Mouse (Mus musculus): Measurements from ENCODE around the gene Ppfibp1. TPM values are rescaled to one million over a fixed set of nuclear protein-coding genes. Genes with fewer than 3 reads are reported as not detected.
A peak's percentile ranks its signal among the peaks of the same experiment; 100 is the strongest.

The Ppfibp1 gene
- polyA plus RNA-seq, 1 experiment from 2014 or later, result 37.0 TPM

DNA sequence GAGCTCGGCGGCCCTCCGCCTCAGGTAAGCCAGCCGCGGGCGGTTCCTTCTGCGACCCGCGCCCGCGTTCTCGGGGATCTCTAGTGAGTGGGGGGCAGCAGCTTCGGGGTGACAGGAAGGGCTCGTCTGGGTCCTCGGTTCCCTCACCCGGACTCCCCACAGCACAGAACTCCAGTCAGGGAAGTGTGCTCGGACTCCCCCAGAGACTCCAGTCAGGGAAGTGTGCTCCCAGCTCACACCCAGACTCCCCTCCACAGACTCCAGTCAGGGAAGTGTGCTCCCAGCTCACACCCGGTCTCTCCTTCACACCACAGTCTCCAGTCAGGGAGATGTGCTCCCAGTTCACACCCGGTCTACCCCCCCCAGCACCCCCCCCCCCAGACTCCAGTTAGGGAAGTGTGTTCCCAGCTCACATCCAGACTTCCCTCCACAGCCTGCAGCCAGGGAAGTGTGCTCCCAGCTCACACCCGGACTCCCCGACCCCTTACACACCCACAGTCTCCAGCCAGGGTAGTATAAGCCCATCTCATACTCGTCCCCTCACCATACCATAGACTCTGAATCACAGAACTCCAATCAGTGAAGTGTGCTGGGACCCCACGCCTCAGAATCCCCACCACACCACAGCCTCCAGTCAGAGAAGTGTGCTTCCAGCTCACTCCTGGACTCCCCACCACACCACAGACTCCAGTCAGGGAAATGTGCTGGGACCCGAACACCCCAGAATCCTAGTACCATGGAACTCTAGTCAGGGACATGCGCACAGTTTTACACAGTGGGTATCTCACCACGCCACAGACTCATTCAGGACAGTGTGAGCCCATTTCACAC lies 588 bp downstream of the Ppfibp1 start:
- Histone ChIP-seq H3K9me3 (replicated peaks) (no peaks in the 10 kb centered on the region), H3K4me3 (peak overlapping the region; percentile 81), H3K27me3 (ENCODE audit: low read depth, poor library complexity, severe bottlenecking) (no peaks in the 10 kb centered on the region), H3K36me3 (no peaks in the 10 kb centered on the region), H3K27ac (peak overlapping the region; percentile 93), H3K4me1 (peaks cover 49% of the 10 kb centered on the region)
- DNase-seq (ENCODE audit: low spot score), result no peak
- WGBS, result 7% methylated on average over 26 of the region's 26 CpGs

- H3K27ac ChIP-seq, result peak overlapping the region; percentile 58; the same call in 1 of the 2 replicates
Observed at GRCm38 (mm10) chr6:146890215-146890614, 1.9 kb downstream of the Ppfibp1 start.

GRCm38 (mm10) chr6:146890633-146891032 lies 2.3 kb downstream of the Ppfibp1 start:
- Histone ChIP-seq H3K27me3 (ENCODE audit: low read depth, poor library complexity, severe bottlenecking) (no peaks in the 10 kb centered on the region), H3K9me3 (replicated peaks) (no peaks in the 10 kb centered on the region), H3K36me3 (no peaks in the 10 kb centered on the region), H3K27ac (peak overlapping the region; percentile 58), H3K4me1 (peaks cover 37% of the 10 kb centered on the region), H3K4me3 (peak overlapping the region; percentile 6; the same call in 1 of the 2 replicates)
- no peak for DNase-seq (ENCODE audit: low spot score)

More at GRCm38 (mm10) chr6:146890215-146890614, 1.9 kb downstream of the Ppfibp1 start:
- WGBS, result 78% methylated on average over 2 of the region's 2 CpGs
- Histone ChIP-seq H3K4me1 (peaks cover 41% of the 10 kb centered on the region), H3K4me3 (peak overlapping the region; percentile 6; the same call in 1 of the 2 replicates), H3K36me3 (no peaks in the 10 kb centered on the region), H3K27me3 (ENCODE audit: low read depth, poor library complexity, severe bottlenecking) (no peaks in the 10 kb centered on the region), H3K9me3 (replicated peaks) (no peaks in the 10 kb centered on the region)
- no peak for DNase-seq (ENCODE audit: low spot score)

DNA sequence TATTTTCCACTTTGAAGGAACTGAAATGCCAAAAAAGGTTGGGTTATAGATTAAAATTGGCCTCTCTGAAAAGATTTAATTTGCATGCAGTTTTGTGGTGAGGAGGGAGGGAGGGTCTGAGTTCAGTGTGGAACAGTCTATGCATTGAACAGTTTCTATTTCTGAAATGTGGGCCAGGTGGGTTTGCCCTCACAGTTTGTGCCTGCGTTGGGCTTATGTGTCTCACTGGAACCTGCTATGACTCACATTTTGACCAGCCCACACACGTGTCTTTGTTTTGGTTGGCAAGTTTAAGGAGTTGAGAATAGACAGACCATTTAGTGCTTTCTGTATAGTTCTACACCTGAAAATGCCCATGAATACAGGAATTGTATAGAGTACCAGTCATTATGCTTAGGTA lies 5.6 kb downstream of the Ppfibp1 start:
- no peak for DNase-seq (ENCODE audit: low spot score)
- Histone ChIP-seq H3K4me1 (peaks cover 19% of the 10 kb centered on the region), H3K27me3 (ENCODE audit: low read depth, poor library complexity, severe bottlenecking) (no peaks in the 10 kb centered on the region), H3K9me3 (replicated peaks) (no peaks in the 10 kb centered on the region), H3K36me3 (no peaks in the 10 kb centered on the region), H3K27ac (no peak overlapping the region), H3K4me3 (no peak overlapping the region)
- 80% methylated on average over 2 of the region's 2 CpGs for WGBS

DNA sequence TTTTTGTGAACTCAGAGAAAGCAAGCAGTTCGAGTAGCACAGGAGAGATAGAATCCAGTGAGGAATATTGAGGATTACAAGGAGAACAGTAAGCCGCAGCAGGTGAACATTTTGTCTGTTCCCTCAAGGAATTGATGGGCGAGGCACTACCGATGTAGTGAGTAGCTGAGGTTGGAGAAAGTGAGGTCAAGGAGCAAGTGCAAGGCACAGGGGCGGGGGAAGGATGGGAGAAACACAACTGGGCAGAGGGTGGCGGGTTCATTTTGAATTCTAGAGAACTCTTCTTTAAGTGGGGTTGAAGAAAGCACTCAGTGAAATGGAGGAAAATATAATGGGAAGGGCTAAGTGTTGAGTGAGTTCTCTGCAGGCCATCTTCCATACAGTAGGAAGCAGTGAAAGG lies 10.4 kb downstream of the Ppfibp1 start:
- Histone ChIP-seq H3K27me3 (ENCODE audit: low read depth, poor library complexity, severe bottlenecking) (no peaks in the 10 kb centered on the region), H3K4me3 (no peak overlapping the region), H3K9me3 (replicated peaks) (no peaks in the 10 kb centered on the region), H3K36me3 (0 out of 2 replicates have a peak, but pooled peaks cover 2% of the 10 kb centered on the region), H3K27ac (no peak overlapping the region), H3K4me1 (no peaks in the 10 kb centered on the region)
- DNase-seq (ENCODE audit: low spot score), result no peak
- WGBS, result 87% methylated on average over 6 of the region's 6 CpGs

- WGBS, result 93% methylated on average over 2 of the region's 2 CpGs
Observed at GRCm38 (mm10) chr6:146899647-146900046, 11.4 kb downstream of the Ppfibp1 start.

DNA sequence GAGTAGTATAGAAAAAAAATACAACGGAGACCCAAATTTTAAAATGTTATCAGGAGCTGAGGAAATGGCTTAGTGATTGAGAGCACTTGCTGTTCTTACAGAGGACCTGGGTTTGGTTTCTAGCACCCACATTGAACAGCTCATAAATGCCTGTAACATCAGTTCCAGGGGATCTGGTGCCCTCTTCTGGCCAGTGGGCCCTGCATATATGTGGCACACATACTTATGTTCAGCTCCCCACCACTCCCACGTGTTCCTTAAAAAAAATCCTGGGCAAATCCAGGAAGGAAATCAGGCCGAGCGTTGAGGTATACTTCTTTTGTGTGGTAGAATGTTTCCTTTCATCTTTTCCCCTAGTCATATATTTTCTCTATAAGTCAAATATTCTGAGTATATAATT lies 13.6 kb downstream of the Ppfibp1 start:
- H3K4me1 ChIP-seq, result peaks cover 3% of the 10 kb centered on the region; the same call in 1 of the 2 replicates
- 97% methylated on average over 4 of the region's 4 CpGs for WGBS
- no peak for DNase-seq (ENCODE audit: low spot score)
- 0 out of 2 replicates have a peak, but pooled peaks cover 2% of the 10 kb centered on the region for H3K36me3 ChIP-seq
- H3K9me3 ChIP-seq (replicated peaks), result no peaks in the 10 kb centered on the region
- no peak overlapping the region for H3K27ac ChIP-seq
- H3K27me3 ChIP-seq (ENCODE audit: low read depth, poor library complexity, severe bottlenecking), result no peaks in the 10 kb centered on the region
- no peak overlapping the region for H3K4me3 ChIP-seq

More at GRCm38 (mm10) chr6:146899647-146900046, 11.4 kb downstream of the Ppfibp1 start:
- H3K27ac ChIP-seq, result no peak overlapping the region
- no peak overlapping the region for H3K4me3 ChIP-seq
- H3K36me3 ChIP-seq, result 0 out of 2 replicates have a peak, but pooled peaks cover 2% of the 10 kb centered on the region
- H3K27me3 ChIP-seq (ENCODE audit: low read depth, poor library complexity, severe bottlenecking), result no peaks in the 10 kb centered on the region
- no peak for DNase-seq (ENCODE audit: low spot score)
- H3K4me1 ChIP-seq, result no peaks in the 10 kb centered on the region
- no peaks in the 10 kb centered on the region for H3K9me3 ChIP-seq (replicated peaks)

DNA sequence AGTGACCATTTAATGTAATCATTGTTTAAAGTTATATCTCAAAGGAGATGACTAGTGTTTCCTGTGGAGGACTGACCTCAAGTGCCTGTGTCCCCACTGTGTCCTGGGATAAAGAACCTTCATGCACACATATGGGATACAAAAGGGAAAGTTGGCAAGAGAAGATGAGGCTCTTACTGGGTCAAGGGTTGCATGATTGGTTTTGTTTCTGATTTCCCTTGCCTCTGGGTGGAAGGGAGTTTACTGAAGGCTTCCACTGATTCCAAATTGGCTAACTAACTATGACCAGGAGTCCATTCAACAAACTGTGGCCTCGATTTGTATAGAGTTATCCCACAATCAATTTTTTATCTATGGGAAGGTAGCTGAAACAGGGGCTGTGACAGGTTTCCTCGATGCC lies 15.3 kb downstream of the Ppfibp1 start:
- no peaks in the 10 kb centered on the region for H3K27me3 ChIP-seq (ENCODE audit: low read depth, poor library complexity, severe bottlenecking)
- no peak overlapping the region for H3K4me3 ChIP-seq
- no peaks in the 10 kb centered on the region for H3K9me3 ChIP-seq (replicated peaks)
- WGBS, result 89% methylated on average over 2 of the region's 2 CpGs
- peaks cover 3% of the 10 kb centered on the region; the same call in 1 of the 2 replicates for H3K4me1 ChIP-seq
- H3K36me3 ChIP-seq, result 0 out of 2 replicates have a peak, but pooled peaks cover 2% of the 10 kb centered on the region
- DNase-seq (ENCODE audit: low spot score), result no peak
- H3K27ac ChIP-seq, result no peak overlapping the region

DNA sequence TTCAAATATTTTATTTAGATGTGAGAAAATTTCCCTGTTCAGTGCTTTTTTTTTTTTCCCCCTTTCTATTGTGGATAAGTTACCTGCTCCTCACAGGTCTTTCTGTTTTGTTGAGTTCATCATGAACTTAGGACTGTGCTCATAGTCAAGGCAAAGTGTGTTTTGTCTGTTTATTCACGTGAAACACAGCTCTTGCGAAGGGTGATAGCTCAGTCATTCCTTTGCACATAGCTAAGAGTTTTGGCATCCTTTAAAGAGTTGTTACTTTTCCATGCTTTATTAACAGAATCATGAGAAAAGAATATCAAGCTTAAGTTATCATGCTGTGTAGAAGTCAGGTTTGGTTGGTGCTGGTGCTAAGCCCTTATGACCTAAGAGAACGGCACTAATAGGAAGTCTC lies 16.4 kb downstream of the Ppfibp1 start:
- 90% methylated on average over 3 of the region's 3 CpGs for WGBS
- Histone ChIP-seq H3K36me3 (0 out of 2 replicates have a peak, but pooled peaks cover 2% of the 10 kb centered on the region), H3K9me3 (replicated peaks) (no peaks in the 10 kb centered on the region), H3K4me1 (peaks cover 3% of the 10 kb centered on the region; the same call in 1 of the 2 replicates), H3K4me3 (no peak overlapping the region), H3K27ac (no peak overlapping the region), H3K27me3 (ENCODE audit: low read depth, poor library complexity, severe bottlenecking) (no peaks in the 10 kb centered on the region)
- DNase-seq (ENCODE audit: low spot score), result no peak

DNA sequence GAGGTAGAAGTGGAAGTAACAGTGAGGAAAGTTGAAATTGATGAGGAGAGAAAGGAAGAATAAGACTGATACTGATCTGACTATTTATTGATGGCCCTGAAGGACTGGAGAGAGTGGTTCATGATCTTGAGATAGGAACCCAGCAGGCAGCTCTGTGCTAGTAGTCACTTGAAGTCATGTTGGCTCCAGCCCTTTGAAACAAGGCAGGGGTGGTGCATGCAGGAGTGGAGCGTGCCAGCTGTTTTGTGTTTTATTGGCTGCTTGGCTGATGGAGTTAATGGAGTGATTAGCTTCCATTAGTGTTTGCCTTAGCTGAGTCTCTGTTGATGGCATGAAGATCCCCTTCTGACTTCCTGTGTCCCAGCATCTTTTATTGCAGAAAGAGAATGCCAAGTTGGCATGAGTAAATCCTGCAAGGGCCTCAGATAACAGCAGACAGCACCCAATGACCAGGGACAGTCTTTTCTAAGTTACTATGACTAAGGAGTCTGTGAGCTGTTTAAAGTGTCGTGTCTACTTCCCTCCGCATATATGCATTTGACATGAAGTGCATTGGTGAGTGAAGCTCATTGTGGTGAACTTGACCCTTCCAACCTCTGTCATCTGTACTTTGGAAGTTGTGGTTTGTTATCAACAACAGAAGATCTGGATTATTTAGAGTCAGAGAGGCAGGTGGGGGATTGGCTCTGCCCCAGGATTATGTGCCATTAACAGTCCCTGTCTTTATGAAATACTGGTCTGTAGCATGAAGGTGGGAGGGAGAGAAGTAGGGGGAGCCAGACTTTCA lies 17.9 kb downstream of the Ppfibp1 start:
- no peaks in the 10 kb centered on the region for H3K27me3 ChIP-seq (ENCODE audit: low read depth, poor library complexity, severe bottlenecking)
- DNase-seq (ENCODE audit: low spot score), result no peak
- WGBS, result 82% methylated on average over 3 of the region's 3 CpGs
- peaks cover 3% of the 10 kb centered on the region; the same call in 1 of the 2 replicates for H3K4me1 ChIP-seq
- H3K4me3 ChIP-seq, result no peak overlapping the region
- H3K27ac ChIP-seq, result no peak overlapping the region
- 0 out of 2 replicates have a peak, but pooled peaks cover 2% of the 10 kb centered on the region for H3K36me3 ChIP-seq
- no peaks in the 10 kb centered on the region for H3K9me3 ChIP-seq (replicated peaks)

DNA sequence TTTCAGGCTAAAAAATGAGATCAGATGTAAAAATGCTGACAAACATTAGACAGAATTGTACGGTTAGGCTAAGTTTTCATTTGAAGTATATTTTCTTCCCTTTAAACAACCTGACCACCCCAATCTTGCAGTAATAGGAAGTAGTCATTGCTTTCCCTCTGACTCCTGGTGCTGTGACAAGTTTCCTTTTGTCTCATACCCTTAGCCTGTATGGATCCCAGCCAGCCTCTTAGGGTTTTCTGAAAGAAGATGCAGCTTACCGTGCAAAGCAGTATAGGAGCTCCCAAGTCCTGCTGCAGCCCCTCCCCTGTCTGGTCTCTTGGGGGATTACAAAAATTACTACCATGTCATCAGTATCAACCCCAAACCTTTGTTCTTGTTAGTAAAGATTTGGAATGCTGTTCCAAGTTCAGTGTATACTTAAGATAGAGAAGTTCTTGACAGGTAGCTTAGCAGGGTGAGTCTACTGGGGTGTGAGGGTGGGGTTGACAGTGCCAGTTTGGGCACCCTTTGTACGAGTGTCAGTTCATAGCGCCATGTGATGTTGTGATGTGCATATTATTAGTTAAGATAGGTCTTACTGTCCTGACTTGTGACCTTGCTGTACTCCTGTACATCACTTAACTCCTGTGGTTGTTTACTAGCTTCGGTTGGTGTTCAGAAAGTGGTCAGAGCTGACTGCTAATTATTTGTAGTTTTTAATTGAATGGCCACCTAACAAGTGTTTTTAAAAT lies 18.9 kb downstream of the Ppfibp1 start:
- H3K27ac ChIP-seq, result no peak overlapping the region
- peaks cover 13% of the 10 kb centered on the region for H3K4me1 ChIP-seq
- 87% methylated on average over 5 of the region's 5 CpGs for WGBS
- H3K27me3 ChIP-seq (ENCODE audit: low read depth, poor library complexity, severe bottlenecking), result no peaks in the 10 kb centered on the region
- DNase-seq (ENCODE audit: low spot score), result no peak
- no peaks in the 10 kb centered on the region for H3K9me3 ChIP-seq (replicated peaks)
- no peak overlapping the region for H3K4me3 ChIP-seq
- H3K36me3 ChIP-seq, result no peaks in the 10 kb centered on the region

DNA sequence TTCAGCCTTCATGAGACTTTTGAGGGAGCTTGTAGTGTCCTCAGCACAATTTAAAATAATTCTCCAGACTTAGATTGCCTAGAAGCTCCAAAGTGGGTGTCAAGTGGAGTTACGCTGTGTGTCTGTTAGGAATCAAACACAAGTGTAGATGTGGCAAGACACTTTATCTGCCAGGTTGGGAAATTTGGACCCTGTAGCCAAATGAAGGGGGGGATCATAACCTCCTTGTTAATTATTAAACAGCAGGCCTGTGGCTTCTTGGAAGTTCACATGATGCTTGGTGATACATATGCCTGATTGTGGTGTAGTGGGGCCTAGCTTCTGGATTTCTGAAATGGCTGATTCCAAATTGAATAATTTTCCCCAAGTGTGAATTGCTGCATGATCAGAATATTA lies 19.5 kb downstream of the Ppfibp1 start:
- DNase-seq (ENCODE audit: low spot score), result no peak
- 100% methylated on average over 1 of the region's 1 CpGs for WGBS

More for the DNA sequence above, 19.5 kb downstream of the Ppfibp1 start:
- Histone ChIP-seq H3K36me3 (no peaks in the 10 kb centered on the region), H3K9me3 (replicated peaks) (no peaks in the 10 kb centered on the region), H3K27ac (no peak overlapping the region), H3K4me1 (peaks cover 19% of the 10 kb centered on the region), H3K4me3 (no peak overlapping the region), H3K27me3 (ENCODE audit: low read depth, poor library complexity, severe bottlenecking) (no peaks in the 10 kb centered on the region)
